Mouse (Mus musculus) stomach, postnatal 0 days (tissue): Measurements from ENCODE around the gene Ppp1r9a.

ENCODE experiments used
- CTCF ChIP-seq: IDR thresholded peaks from 2 replicates; pipeline ENCODE4 v1.5.1; 2016; ENCODE audit warnings: antibody characterized with exemption, low read depth, mild to moderate bottlenecking, moderate library complexity
- EP300 ChIP-seq: optimal IDR thresholded peaks from 2 replicates; pipeline ENCODE3; 2016; ENCODE audit warnings: antibody characterized with exemption

DNA sequence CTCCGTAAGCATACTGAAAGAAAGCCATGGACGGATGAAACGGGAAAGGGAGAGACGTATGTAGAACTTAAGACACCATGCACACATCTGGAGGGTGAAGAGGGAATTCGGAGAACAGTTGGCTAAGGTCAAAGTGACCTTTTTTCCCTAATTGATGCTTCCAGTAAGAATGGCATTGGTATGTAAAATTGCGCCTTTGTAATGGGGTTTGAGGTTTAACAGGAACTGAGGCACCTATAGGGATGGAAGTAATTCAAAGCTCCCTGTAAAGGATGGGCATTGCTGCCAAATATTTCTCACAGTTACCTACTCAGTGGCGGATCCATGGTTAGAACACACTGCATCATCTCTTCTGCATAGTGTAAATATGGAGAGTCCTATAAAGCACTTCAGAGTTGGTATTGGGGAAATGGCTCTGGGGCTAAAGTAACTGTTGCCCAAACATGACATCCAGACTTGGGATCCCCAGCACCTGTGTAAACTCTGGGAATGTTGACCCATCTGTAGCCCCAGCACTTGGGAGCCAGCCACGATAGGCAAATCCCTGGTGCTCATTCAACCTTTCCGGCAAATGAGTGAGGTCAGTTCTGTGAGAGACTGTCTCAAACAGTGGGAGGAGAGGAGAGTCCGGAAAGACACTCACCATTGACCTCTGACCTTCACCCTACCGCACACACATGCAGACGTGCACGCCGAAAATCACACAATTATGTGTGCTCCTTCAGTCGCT is 216.6 kb downstream of the Ppp1r9a start:
- no peak for TF ChIP-seq EP300
- TF ChIP-seq CTCF: no peak
